Mouse (Mus musculus) layer of hippocampus, adult 9-11 months (tissue): ENCODE measurements at regions not wholly inside any gene's neighbourhood (a gene's known extent, or its start where the extent isn't known, plus 50 kb on each side); places are given as distances from the start of the nearest gene placed in this dataset.
A peak's percentile ranks its signal among the peaks of the same experiment; 100 is the strongest.
"Not testable (repeated sequence)": the region's sequence is repeated elsewhere in the genome, so short reads cannot be mapped to it uniquely, and the experiment has no call there.

Experiments
- DNase-seq: peaks from one replicate; pipeline ENCODE4 v3.0.0; 2022

- no peak for DNase-seq
Measured at GRCm38 (mm10) chr10:14333344-14333743, 212.1 kb downstream of the Adgrg6 start.

GRCm38 (mm10) chr10:14332688-14333117, 212.8 kb downstream of the Adgrg6 start:
- peak; percentile 63 for DNase-seq

- DNase-seq = no peak
Measured at GRCm38 (mm10) chr10:14328846-14329245, 216.6 kb downstream of the Adgrg6 start.

- no peak for DNase-seq
Measured at GRCm38 (mm10) chr10:14326229-14326628, 219.2 kb downstream of the Adgrg6 start.

GRCm38 (mm10) chr10:14321503-14321902, 224.0 kb downstream of the Adgrg6 start:
- peak; percentile 47 for DNase-seq

- peak; percentile 35 for DNase-seq
Measured at GRCm38 (mm10) chr10:14315232-14315631, 230.2 kb downstream of the Adgrg6 start.

GRCm38 (mm10) chr10:14314607-14315006, 230.9 kb downstream of the Adgrg6 start:
- peak; percentile 42 for DNase-seq

- DNase-seq = no peak
Measured at GRCm38 (mm10) chr10:14314004-14314581, 231.4 kb downstream of the Adgrg6 start.

- DNase-seq = no peak
Measured at GRCm38 (mm10) chr10:14312959-14313358, 232.5 kb downstream of the Adgrg6 start.

GRCm38 (mm10) chr10:14311962-14312361, 233.5 kb downstream of the Adgrg6 start:
- no peak for DNase-seq

- no peak for DNase-seq
Measured at GRCm38 (mm10) chr10:14306811-14307210, 238.6 kb downstream of the Adgrg6 start.

GRCm38 (mm10) chr10:14303476-14303875, 242.0 kb downstream of the Adgrg6 start:
- no peak for DNase-seq

- peak; percentile 27 for DNase-seq
Measured at GRCm38 (mm10) chr10:14296147-14296546, 249.3 kb downstream of the Adgrg6 start.

- not testable (repeated sequence) for DNase-seq
Measured at GRCm38 (mm10) chr10:14292701-14293100, 252.8 kb downstream of the Adgrg6 start.

- no peak for DNase-seq
Measured at GRCm38 (mm10) chr10:14287551-14287950, 257.9 kb downstream of the Adgrg6 start.

GRCm38 (mm10) chr10:14276631-14277030, 268.8 kb downstream of the Adgrg6 start:
- no peak for DNase-seq

- DNase-seq = no peak
Measured at GRCm38 (mm10) chr10:14275477-14275876, 270.0 kb downstream of the Adgrg6 start.

GRCm38 (mm10) chr10:14270008-14270407, 275.5 kb downstream of the Adgrg6 start:
- DNase-seq = no peak

GRCm38 (mm10) chr10:14267641-14268040, 277.8 kb downstream of the Adgrg6 start:
- DNase-seq = peak; percentile 53

GRCm38 (mm10) chr10:14239670-14240069, 273.8 kb downstream of the Hivep2 start:
- no peak for DNase-seq

GRCm38 (mm10) chr10:14234896-14235604, 269.2 kb downstream of the Hivep2 start:
- no peak for DNase-seq

- no peak for DNase-seq
Measured at GRCm38 (mm10) chr10:14234005-14234602, 268.2 kb downstream of the Hivep2 start.

GRCm38 (mm10) chr10:14233335-14233734, 267.5 kb downstream of the Hivep2 start:
- no peak for DNase-seq

- no peak for DNase-seq
Measured at GRCm38 (mm10) chr10:14231464-14231863, 265.6 kb downstream of the Hivep2 start.
